13 mouse cellular contexts compared by ENCODE assay signal in genomic region chr7:46448922-46449645, GRCm38 (mm10). TPM values are rescaled to one million over a fixed set of nuclear protein-coding genes. Genes with fewer than 3 reads are reported as not detected.
DNase-seq lines count a peak whose midpoint lies in the region; ATAC-seq lines count a peak whose summit lies in the region.
"Had no signal": no experiment of that assay in that cellular context is flagged by ENCODE, and none has a peak within 500 bp of the region (broad histone marks: within the 10 kb centered on the region; RNA-seq: fewer than 3 reads in every experiment).

No protein-coding gene starts in this region.

- no peaks in the 10 kb centered on the region for H3K36me3 ChIP-seq in forebrain, embryonic 10.5 days (replicated peaks)
- H3K36me3 ChIP-seq in forebrain, embryonic 11.5 days (ENCODE audit: control insufficient read depth, insufficient read depth, low read length), result no peaks in the 10 kb centered on the region
- H3K36me3 ChIP-seq in embryonic facial prominence, embryonic 14.5 days (ENCODE audit: control insufficient read depth, insufficient read depth, low read length), result no peaks in the 10 kb centered on the region
- H3K36me3 ChIP-seq: liver, embryonic 13.5 days had no signal

- WGBS in forebrain, embryonic 10.5 days, result 60% methylated on average over 6 of the region's 6 CpGs
- 48% methylated on average over 6 of the region's 6 CpGs for WGBS in forebrain, embryonic 11.5 days
- 56% methylated on average over 6 of the region's 6 CpGs for WGBS in embryonic facial prominence, embryonic 14.5 days

- no peak for ATAC-seq in forebrain, embryonic 11.5 days (replicated peaks; ENCODE audit: low FRiP score)
- no peak; the same call in 1 of the 2 replicates for ATAC-seq in embryonic facial prominence, embryonic 14.5 days (ENCODE audit: low read depth)
- no peak for ATAC-seq in granulocyte monocyte progenitor cell, adult 5-6 weeks (replicated peaks; ENCODE audit: poor library complexity, severe bottlenecking)

- peaks cover 20% of the 10 kb centered on the region for H3K4me1 ChIP-seq in forebrain, embryonic 10.5 days
- H3K4me1 ChIP-seq in forebrain, embryonic 11.5 days (replicated peaks; ENCODE audit: control insufficient read depth, insufficient read depth, low read length), result peaks cover 13% of the 10 kb centered on the region
- no peaks in the 10 kb centered on the region for H3K4me1 ChIP-seq in embryonic facial prominence, embryonic 14.5 days (ENCODE audit: control insufficient read depth, insufficient read depth, low read length)
- H3K4me1 ChIP-seq: liver, embryonic 13.5 days had no signal

- no peak overlapping the region for H3K4me2 ChIP-seq in forebrain, embryonic 11.5 days (ENCODE audit: low read depth, low read length, severe bottlenecking)
- no peak overlapping the region for H3K4me2 ChIP-seq in embryonic facial prominence, embryonic 14.5 days (ENCODE audit: low read depth, low read length)
- H3K4me2 ChIP-seq: liver, embryonic 13.5 days had no signal

- H3K27ac ChIP-seq in forebrain, embryonic 10.5 days, result peak overlapping the region; percentile 40; the same call in 1 of the 2 replicates
- no peak overlapping the region for H3K27ac ChIP-seq in forebrain, embryonic 11.5 days (ENCODE audit: low read depth, low read length)
- H3K27ac ChIP-seq in embryonic facial prominence, embryonic 14.5 days (replicated peaks; ENCODE audit: low read depth, low read length), result no peak overlapping the region
- H3K27ac ChIP-seq: liver, embryonic 13.5 days had no signal

- no peak overlapping the region for H3K4me3 ChIP-seq in forebrain, embryonic 10.5 days
- no peak overlapping the region for H3K4me3 ChIP-seq in forebrain, embryonic 11.5 days (ENCODE audit: low read depth, low read length)
- no peak overlapping the region for H3K4me3 ChIP-seq in embryonic facial prominence, embryonic 14.5 days (ENCODE audit: low read depth, low read length)
- H3K4me3 ChIP-seq: liver, embryonic 13.5 days; megakaryocyte, embryonic 14.5 days had no signal

- no peak overlapping the region for H3K9ac ChIP-seq in forebrain, embryonic 11.5 days (ENCODE audit: low read length)
- H3K9ac ChIP-seq in embryonic facial prominence, embryonic 14.5 days (ENCODE audit: low read depth, low read length), result no peak overlapping the region
- H3K9ac ChIP-seq: liver, embryonic 13.5 days had no signal

- DNase-seq in forebrain, embryonic 10.5 days (ENCODE audit: extremely low spot score, low spot score), result no peak
- no peak for DNase-seq in forebrain, embryonic 11.5 days (ENCODE audit: low spot score)
- peak; percentile 11 for DNase-seq in CD4-positive helper T cell, adult 2 months (ENCODE audit: low read depth, low spot score)
- DNase-seq in embryonic facial prominence, embryonic 14.5 days (ENCODE audit: low spot score), result peak; percentile 34
- DNase-seq in mesoderm, embryonic 11.5 days (ENCODE audit: low read depth, low spot score), result peak; percentile 25
- no peak for DNase-seq in c-Kit-positive CD71-positive TER-119-positive erythroid progenitor cells, embryonic 14.5 days (ENCODE audit: low spot score)
- no peak for DNase-seq in kidney, postnatal 14 days
- DNase-seq: adrenal gland, postnatal 36 days; liver, embryonic 13.5 days; right cerebral cortex, adult 18-20 months had no signal

- no peaks in the 10 kb centered on the region for H3K27me3 ChIP-seq in forebrain, embryonic 10.5 days (ENCODE audit: poor library complexity, severe bottlenecking)
- no peaks in the 10 kb centered on the region for H3K27me3 ChIP-seq in forebrain, embryonic 11.5 days (ENCODE audit: control insufficient read depth, insufficient read depth, low read length)
- no peaks in the 10 kb centered on the region for H3K27me3 ChIP-seq in embryonic facial prominence, embryonic 14.5 days (replicated peaks; ENCODE audit: control insufficient read depth, insufficient read depth, low read length)
- H3K27me3 ChIP-seq: liver, embryonic 13.5 days had no signal

- no peaks in the 10 kb centered on the region for H3K9me3 ChIP-seq in forebrain, embryonic 10.5 days
- no peaks in the 10 kb centered on the region for H3K9me3 ChIP-seq in forebrain, embryonic 11.5 days (ENCODE audit: control insufficient read depth, low read length)
- H3K9me3 ChIP-seq in embryonic facial prominence, embryonic 14.5 days (ENCODE audit: control insufficient read depth, low read length), result no peaks in the 10 kb centered on the region
- H3K9me3 ChIP-seq: liver, embryonic 13.5 days; megakaryocyte, embryonic 14.5 days had no signal

RNA-seq across cellular contexts. Expression of gene Kcnc1, which starts 52.8 kb away (rescaled TPM):
- 0.20 and 0.24 TPM in 2 replicates for polyA plus RNA-seq in forebrain, embryonic 10.5 days (2016; fragmentation: Nextera tagmentation; extraction: Ambion mirVana)
- polyA plus RNA-seq in forebrain, embryonic 11.5 days (2014; fragmentation: Nextera tagmentation; extraction: Ambion mirVana), result 0.92 and 1.0 TPM in 2 replicates
- 0.69 and 1.1 TPM in 2 replicates for polyA plus RNA-seq in embryonic facial prominence, embryonic 14.5 days (2014; fragmentation: Nextera tagmentation; extraction: Ambion mirVana)
- total RNA-seq in granulocyte monocyte progenitor cell, adult 5-6 weeks (2014; fragmentation: Nextera tagmentation), result 2.9 TPM in 1 of 2 replicates, not detected in the other
- total RNA-seq in granulocyte monocyte progenitor cell, adult 5-6 weeks (2017), result 0.09 TPM in 1 of 2 replicates, not detected in the other
- polyA plus RNA-seq: heart, embryonic 16.5 days had no signal

Comparison
In these comparisons a context has a peak if more than half of its experiments do, and no peak if none do; other contexts are left out.
1. DNase-seq: peak in CD4-positive helper T cell, adult 2 months (single experiment), embryonic facial prominence, embryonic 14.5 days (single experiment) and mesoderm, embryonic 11.5 days (single experiment); none in forebrain, embryonic 10.5 days (single experiment), forebrain, embryonic 11.5 days (single experiment), c-Kit-positive CD71-positive TER-119-positive erythroid progenitor cells, embryonic 14.5 days (single experiment) and kidney, postnatal 14 days (single experiment).